Mouse (Mus musculus): ENCODE results near the gene Gm11084.

Gm11084 gene

DNA sequence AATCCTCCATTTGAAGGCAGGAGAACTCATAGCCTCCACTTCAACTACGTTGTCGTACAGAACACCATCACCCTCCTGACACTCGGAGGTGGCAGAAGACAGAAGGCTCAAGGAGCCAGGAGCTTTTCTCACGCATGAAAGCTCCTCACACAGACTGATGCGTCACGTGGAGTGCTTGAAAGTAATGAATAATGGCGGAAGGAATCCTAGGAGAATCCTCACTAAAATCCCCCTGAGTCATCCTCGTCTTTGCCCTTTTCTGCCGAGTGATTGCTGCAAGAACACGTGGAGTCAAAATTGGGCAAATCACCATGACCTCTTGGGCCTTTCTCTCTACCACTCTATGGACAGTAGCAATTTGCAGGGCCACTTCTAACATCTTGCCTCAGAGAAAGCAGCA, 61.5 kb downstream of the Gm11084 start:
- DNase-seq: no peak

Measured in lung, postnatal 4 days (tissue).